Mouse (Mus musculus): ENCODE data around the gene Hnf4a.

DNA sequence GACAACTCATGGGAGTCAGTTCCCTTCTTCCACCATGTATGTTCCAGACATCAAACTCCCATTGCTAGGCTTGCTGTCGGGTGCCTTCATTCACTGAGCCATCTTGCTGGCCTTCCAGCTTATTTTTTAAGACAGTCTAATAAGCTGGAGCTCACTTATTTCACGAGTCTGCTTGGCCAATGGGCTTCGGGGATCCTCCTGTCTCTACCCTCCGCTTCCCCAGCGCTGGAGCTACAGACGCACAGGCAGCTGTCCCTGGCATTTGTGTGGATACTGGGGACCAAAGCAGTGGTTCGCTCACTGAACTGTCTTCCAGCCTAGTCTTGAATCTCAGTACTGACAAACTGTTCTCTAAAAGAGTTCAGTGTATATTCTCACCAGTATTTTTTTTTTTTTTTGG is 99.6 kb downstream of the Hnf4a start:
- TF ChIP-seq TAL1 (IDR thresholded peaks at IDR 0.05; ENCODE audit: low read length): no peak
- TF ChIP-seq GATA1 (IDR thresholded peaks at IDR 0.05; ENCODE audit: low read length): no peak
